In the genomic region with DNA sequence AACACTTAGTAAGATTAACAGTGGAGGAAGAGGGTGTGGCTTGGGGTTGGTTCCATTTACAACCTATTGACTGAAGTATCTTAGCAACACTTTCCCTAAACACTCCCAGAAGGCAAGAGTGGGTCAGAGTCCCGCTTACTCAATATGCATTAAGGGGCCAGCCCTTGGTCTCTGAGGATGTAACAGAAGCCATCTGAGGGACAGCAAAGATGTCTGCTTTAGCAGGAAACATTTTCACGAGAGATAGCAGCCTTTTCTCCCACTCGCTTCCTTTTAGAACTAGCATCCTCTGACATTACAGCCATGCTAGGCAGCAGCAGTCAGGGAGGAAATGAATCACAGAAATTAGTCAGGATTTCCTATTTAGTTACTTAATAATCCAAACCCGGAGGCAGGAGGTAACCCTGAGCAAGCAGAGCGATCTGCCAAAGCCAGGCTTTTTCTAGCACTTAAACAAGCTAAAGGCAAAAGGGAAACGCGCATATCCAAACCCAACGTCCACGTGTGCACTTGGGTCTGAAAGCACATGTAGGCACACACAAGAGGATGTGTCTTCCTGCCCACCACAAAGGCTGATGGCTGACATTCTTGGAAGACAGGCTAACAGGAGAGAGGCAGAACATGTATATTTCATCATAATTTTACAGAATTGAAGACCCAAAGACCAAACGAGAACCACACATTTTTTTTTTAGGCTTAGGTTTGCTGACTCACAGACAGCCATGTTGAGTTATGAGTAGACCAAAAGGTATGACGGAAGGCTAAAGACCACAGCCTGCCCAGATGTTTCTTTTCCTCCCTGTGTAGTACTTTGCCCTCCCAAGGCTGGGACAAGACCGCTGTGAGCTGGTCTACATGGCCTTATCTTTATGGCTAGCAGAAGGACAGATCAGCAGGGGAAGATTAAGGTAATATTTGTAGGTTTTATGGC, we compare ENCODE assay signal across 8 mouse cellular contexts. TPM values are rescaled to one million over a fixed set of nuclear protein-coding genes. Genes with fewer than 3 reads are reported as not detected.
DNase-seq lines count a peak whose midpoint lies in the region; ATAC-seq and TF ChIP-seq lines count a peak whose summit lies in the region.

No protein-coding gene starts in this region.

- no peak overlapping the region for H3K4me3 ChIP-seq in forebrain, postnatal 0 days (ENCODE audit: low read depth, low read length)
- H3K4me3 ChIP-seq in forebrain, embryonic 11.5 days (ENCODE audit: low read depth, low read length), result no peak overlapping the region
- no peak overlapping the region for H3K4me3 ChIP-seq in ES-Bruce4 (ENCODE audit: low read depth, low read length)
- no peak overlapping the region for H3K4me3 ChIP-seq in liver, embryonic 11.5 days (ENCODE audit: low read depth, low read length)

- no peak for TF ChIP-seq EP300 in ES-Bruce4 (IDR thresholded peaks at IDR 0.05; ENCODE audit: insufficient read depth, low read depth, low read length)

- H3K9me3 ChIP-seq in forebrain, postnatal 0 days (ENCODE audit: low read length), result peaks cover 3% of the 10 kb centered on the region; the same call in 1 of the 2 replicates
- peaks cover 2% of the 10 kb centered on the region; the same call in 1 of the 2 replicates for H3K9me3 ChIP-seq in forebrain, embryonic 11.5 days (ENCODE audit: control insufficient read depth, low read length)
- no peaks in the 10 kb centered on the region for H3K9me3 ChIP-seq in ES-Bruce4 (replicated peaks; ENCODE audit: control insufficient read depth, insufficient read depth, low read length, poor library complexity, severe bottlenecking)
- no peaks in the 10 kb centered on the region for H3K9me3 ChIP-seq in liver, embryonic 11.5 days (ENCODE audit: control insufficient read depth, low read length)

- H3K9ac ChIP-seq in forebrain, postnatal 0 days, result no peak overlapping the region
- no peak overlapping the region for H3K9ac ChIP-seq in forebrain, embryonic 11.5 days (ENCODE audit: low read length)
- H3K9ac ChIP-seq in ES-Bruce4 (ENCODE audit: low read depth, poor library complexity, severe bottlenecking), result no peak overlapping the region
- H3K9ac ChIP-seq in liver, embryonic 11.5 days (ENCODE audit: low read depth, low read length), result no peak overlapping the region; the same call in 1 of the 2 replicates

- no peak for ATAC-seq in forebrain, postnatal 0 days
- no peak for ATAC-seq in forebrain, embryonic 11.5 days (replicated peaks; ENCODE audit: low FRiP score)
- ATAC-seq in liver, embryonic 11.5 days (replicated peaks; ENCODE audit: low FRiP score), result peak; percentile 65
- peak; percentile 49 for ATAC-seq in neutrophil, adult 5-6 weeks (ENCODE audit: extremely low read depth, insufficient number of reproducible peaks, low FRiP score, poor library complexity, severe bottlenecking)

- 0 out of 2 replicates have a peak, but pooled peaks cover 7% of the 10 kb centered on the region for H3K4me1 ChIP-seq in forebrain, postnatal 0 days (ENCODE audit: insufficient read depth)
- no peaks in the 10 kb centered on the region for H3K4me1 ChIP-seq in forebrain, embryonic 11.5 days (replicated peaks; ENCODE audit: control insufficient read depth, insufficient read depth, low read length)
- no peaks in the 10 kb centered on the region for H3K4me1 ChIP-seq in ES-Bruce4 (ENCODE audit: control insufficient read depth, insufficient read depth, low read length)
- H3K4me1 ChIP-seq in liver, embryonic 11.5 days (replicated peaks; ENCODE audit: control insufficient read depth, insufficient read depth, low read length), result peaks cover 34% of the 10 kb centered on the region

- no peak for DNase-seq in forebrain, postnatal 0 days
- no peak for DNase-seq in forebrain, embryonic 11.5 days (ENCODE audit: low spot score)
- DNase-seq in embryo, embryonic 11.5 days (ENCODE audit: low read depth, low spot score), result peak; percentile 31
- peak; percentile 37 to 53 for DNase-seq in heart, postnatal 36 days
- DNase-seq in liver, embryonic 11.5 days (ENCODE audit: low spot score), result peak; percentile 51
- DNase-seq in spleen, postnatal 4 days (ENCODE audit: low spot score in 2 of 2), result no peak

- no peak for TF ChIP-seq POLR2A in ES-Bruce4 (IDR thresholded peaks at IDR 0.05; ENCODE audit: insufficient read depth, low read length)

- H3K36me3 ChIP-seq in forebrain, postnatal 0 days (ENCODE audit: insufficient read depth), result no peaks in the 10 kb centered on the region; the same call in 1 of the 2 replicates
- no peaks in the 10 kb centered on the region for H3K36me3 ChIP-seq in forebrain, embryonic 11.5 days (ENCODE audit: control insufficient read depth, insufficient read depth, low read length)
- H3K36me3 ChIP-seq in ES-Bruce4 (ENCODE audit: control insufficient read depth, insufficient read depth, low read length, poor library complexity, severe bottlenecking), result no peaks in the 10 kb centered on the region
- no peaks in the 10 kb centered on the region; the same call in 1 of the 2 replicates for H3K36me3 ChIP-seq in liver, embryonic 11.5 days (ENCODE audit: control insufficient read depth, insufficient read depth, low read length)

- peak overlapping the region; percentile 40; the same call in 1 of the 2 replicates for H3K27ac ChIP-seq in forebrain, postnatal 0 days (ENCODE audit: low read depth, low read length)
- no peak overlapping the region for H3K27ac ChIP-seq in forebrain, embryonic 11.5 days (ENCODE audit: low read depth, low read length)
- H3K27ac ChIP-seq in ES-Bruce4 (ENCODE audit: insufficient read depth, low read length), result peak overlapping the region; percentile 62; the same call in 1 of the 2 replicates
- peak overlapping the region; percentile 82 for H3K27ac ChIP-seq in liver, embryonic 11.5 days (ENCODE audit: low read depth, low read length)

- TF ChIP-seq CTCF in forebrain, postnatal 0 days (IDR thresholded peaks at IDR 0.05; ENCODE audit: low read depth), result no peak
- TF ChIP-seq CTCF in ES-Bruce4 (IDR thresholded peaks at IDR 0.05; ENCODE audit: low read depth, low read length), result no peak

- no peaks in the 10 kb centered on the region for H3K27me3 ChIP-seq in forebrain, postnatal 0 days (ENCODE audit: insufficient read depth, low read length)
- no peaks in the 10 kb centered on the region for H3K27me3 ChIP-seq in forebrain, embryonic 11.5 days (ENCODE audit: control insufficient read depth, insufficient read depth, low read length)
- no peaks in the 10 kb centered on the region for H3K27me3 ChIP-seq in ES-Bruce4 (ENCODE audit: control insufficient read depth, insufficient read depth, low read length, poor library complexity, severe bottlenecking)
- H3K27me3 ChIP-seq in liver, embryonic 11.5 days (replicated peaks; ENCODE audit: control insufficient read depth, insufficient read depth, low read length), result no peaks in the 10 kb centered on the region

- 71% methylated on average over 12 of the region's 12 CpGs for WGBS in forebrain, postnatal 0 days
- WGBS in forebrain, embryonic 11.5 days, result 77% methylated on average over 12 of the region's 12 CpGs
- 24% methylated on average over 12 of the region's 12 CpGs for WGBS in liver, embryonic 11.5 days

- no peak overlapping the region for H3K4me2 ChIP-seq in forebrain, postnatal 0 days (ENCODE audit: low read depth)
- no peak overlapping the region for H3K4me2 ChIP-seq in forebrain, embryonic 11.5 days (ENCODE audit: low read depth, low read length, severe bottlenecking)
- H3K4me2 ChIP-seq in liver, embryonic 11.5 days, result peak overlapping the region; percentile 54

- intact Hi-C loops in heart, postnatal 36 days (cut with DNase I), result loop anchor here (2.0 kb wide), 1 partner anchor 37 kb away; no protein-coding TSS in a partner anchor

RNA-seq across cellular contexts. Expression of gene Gm10322, which starts 37.7 kb away (rescaled TPM):
- total RNA-seq in forebrain, postnatal 0 days (2014; rRNA removed), result not detected in 2 replicates
- not detected in 2 replicates for polyA plus RNA-seq in forebrain, postnatal 0 days (2015; fragmentation: Nextera tagmentation; extraction: Ambion mirVana)
- polyA plus RNA-seq in forebrain, embryonic 11.5 days (2014; fragmentation: Nextera tagmentation; extraction: Ambion mirVana), result not detected in 2 replicates
- polyA plus RNA-seq in ES-Bruce4 (2011; ENCODE audit: insufficient read depth, insufficient read length, low read depth, missing spikeins), result not detected in 2 replicates
- total RNA-seq in heart, postnatal 36 days (2021), result not detected
- polyA plus RNA-seq in liver, embryonic 11.5 days (2014; fragmentation: Nextera tagmentation; extraction: Ambion mirVana), result not detected in 2 replicates
- total RNA-seq in neutrophil, adult 5-6 weeks (2017), result not detected in 2 replicates

RNA-seq across cellular contexts. Expression of gene Mcu, which starts 38.4 kb away (rescaled TPM):
- total RNA-seq in forebrain, postnatal 0 days (2014; rRNA removed), result 41.0 and 47.9 TPM in 2 replicates
- polyA plus RNA-seq in forebrain, postnatal 0 days (2015; fragmentation: Nextera tagmentation; extraction: Ambion mirVana), result 51.4 and 58.0 TPM in 2 replicates
- 20.8 and 22.3 TPM in 2 replicates for polyA plus RNA-seq in forebrain, embryonic 11.5 days (2014; fragmentation: Nextera tagmentation; extraction: Ambion mirVana)
- polyA plus RNA-seq in ES-Bruce4 (2011; ENCODE audit: insufficient read depth, insufficient read length, low read depth, missing spikeins), result 19.7 and 26.0 TPM in 2 replicates
- 10 to 100 TPM; 21.8 to 24.0 TPM for total RNA-seq in heart, postnatal 36 days (2021)
- 22.3 and 24.2 TPM in 2 replicates for polyA plus RNA-seq in liver, embryonic 11.5 days (2014; fragmentation: Nextera tagmentation; extraction: Ambion mirVana)
- 15.8 and 17.7 TPM in 2 replicates for total RNA-seq in neutrophil, adult 5-6 weeks (2017)

Comparison
In these comparisons a context has a peak if more than half of its experiments do, and no peak if none do; other contexts are left out.
1. ATAC-seq: peak in liver, embryonic 11.5 days (single experiment) and neutrophil, adult 5-6 weeks (single experiment); none in forebrain, postnatal 0 days (single experiment) and forebrain, embryonic 11.5 days (single experiment).
2. DNase-seq: peak in embryo, embryonic 11.5 days (single experiment), heart, postnatal 36 days (2 of 2) and liver, embryonic 11.5 days (single experiment); none in forebrain, postnatal 0 days (single experiment), forebrain, embryonic 11.5 days (single experiment) and spleen, postnatal 4 days (0 of 2).